30 mouse cellular contexts compared by ENCODE assay signal in genomic region chr12:50967168-50967810, GRCm38 (mm10).
DNase-seq lines count a peak whose midpoint lies in the region; ATAC-seq and TF ChIP-seq lines count a peak whose summit lies in the region.
"Had no signal": no experiment of that assay in that cellular context is flagged by ENCODE, and none has a peak within 500 bp of the region (broad histone marks: within the 10 kb centered on the region; RNA-seq: fewer than 3 reads in every experiment).

No protein-coding gene starts in this region.

- no peaks in the 10 kb centered on the region for H3K36me3 ChIP-seq in kidney, embryonic 14.5 days (ENCODE audit: control insufficient read depth, insufficient read depth, low read length)
- H3K36me3 ChIP-seq in lung, embryonic 14.5 days (ENCODE audit: insufficient read depth): no peaks in the 10 kb centered on the region
- H3K36me3 ChIP-seq: embryonic facial prominence, embryonic 13.5 days; forebrain, embryonic 10.5 days; forebrain, embryonic 15.5 days; G1E; heart, embryonic 13.5 days; hindbrain, embryonic 10.5 days; hindbrain, embryonic 15.5 days; limb, embryonic 15.5 days; liver, embryonic 13.5 days; midbrain, embryonic 10.5 days; midbrain, embryonic 15.5 days; neural tube, embryonic 12.5 days; stomach, embryonic 15.5 days had no signal

- H3K4me3 ChIP-seq in kidney, embryonic 14.5 days (ENCODE audit: low read length): no peak overlapping the region
- H3K4me3 ChIP-seq in lung, embryonic 14.5 days (ENCODE audit: low read depth, low read length): no peak overlapping the region
- H3K4me3 ChIP-seq: embryonic facial prominence, embryonic 13.5 days; forebrain, embryonic 10.5 days; forebrain, embryonic 15.5 days; heart, embryonic 13.5 days; hindbrain, embryonic 10.5 days; hindbrain, embryonic 15.5 days; limb, embryonic 15.5 days; liver, embryonic 13.5 days; midbrain, embryonic 10.5 days; midbrain, embryonic 15.5 days; neural tube, embryonic 12.5 days; stomach, embryonic 15.5 days had no signal

- H3K9me3 ChIP-seq in kidney, embryonic 14.5 days (ENCODE audit: control insufficient read depth, low read length): no peaks in the 10 kb centered on the region
- H3K9me3 ChIP-seq in lung, embryonic 14.5 days (ENCODE audit: low read depth, low read length): no peaks in the 10 kb centered on the region
- H3K9me3 ChIP-seq: embryonic facial prominence, embryonic 13.5 days; forebrain, embryonic 10.5 days; forebrain, embryonic 15.5 days; heart, embryonic 13.5 days; hindbrain, embryonic 10.5 days; hindbrain, embryonic 15.5 days; limb, embryonic 15.5 days; liver, embryonic 13.5 days; midbrain, embryonic 10.5 days; midbrain, embryonic 15.5 days; neural tube, embryonic 12.5 days; stomach, embryonic 15.5 days had no signal

- no peaks in the 10 kb centered on the region for H3K27me3 ChIP-seq in kidney, embryonic 14.5 days (ENCODE audit: control insufficient read depth, insufficient read depth, low read length)
- no peaks in the 10 kb centered on the region for H3K27me3 ChIP-seq in lung, embryonic 14.5 days (ENCODE audit: insufficient read depth, low read length)
- H3K27me3 ChIP-seq: embryonic facial prominence, embryonic 13.5 days; forebrain, embryonic 15.5 days; heart, embryonic 13.5 days; hindbrain, embryonic 15.5 days; limb, embryonic 15.5 days; liver, embryonic 13.5 days; midbrain, embryonic 15.5 days; neural tube, embryonic 12.5 days; stomach, embryonic 15.5 days had no signal

- no peak overlapping the region for H3K27ac ChIP-seq in kidney, embryonic 14.5 days (ENCODE audit: low read depth, low read length)
- no peak overlapping the region for H3K27ac ChIP-seq in lung, embryonic 14.5 days (ENCODE audit: low read depth)
- H3K27ac ChIP-seq: embryonic facial prominence, embryonic 13.5 days; forebrain, embryonic 10.5 days; heart, embryonic 13.5 days; hindbrain, embryonic 10.5 days; hindbrain, embryonic 15.5 days; limb, embryonic 15.5 days; liver, embryonic 13.5 days; midbrain, embryonic 10.5 days; midbrain, embryonic 15.5 days; neural tube, embryonic 12.5 days; stomach, embryonic 15.5 days had no signal

- H3K9ac ChIP-seq in kidney, embryonic 14.5 days (ENCODE audit: low read depth, low read length): no peak overlapping the region
- no peak overlapping the region for H3K9ac ChIP-seq in lung, embryonic 14.5 days
- H3K9ac ChIP-seq: embryonic facial prominence, embryonic 13.5 days; forebrain, embryonic 15.5 days; heart, embryonic 13.5 days; hindbrain, embryonic 15.5 days; limb, embryonic 15.5 days; liver, embryonic 13.5 days; midbrain, embryonic 15.5 days; neural tube, embryonic 12.5 days; stomach, embryonic 15.5 days had no signal

- no peak overlapping the region for H3K4me2 ChIP-seq in kidney, embryonic 14.5 days (replicated peaks; ENCODE audit: low read depth, low read length)
- H3K4me2 ChIP-seq in lung, embryonic 14.5 days: no peak overlapping the region
- H3K4me2 ChIP-seq: embryonic facial prominence, embryonic 13.5 days; forebrain, embryonic 15.5 days; heart, embryonic 13.5 days; hindbrain, embryonic 15.5 days; limb, embryonic 15.5 days; liver, embryonic 13.5 days; midbrain, embryonic 15.5 days; neural tube, embryonic 12.5 days; stomach, embryonic 15.5 days had no signal

- peak; percentile 96 for ATAC-seq in kidney, embryonic 14.5 days (ENCODE audit: low FRiP score, low TSS enrichment)
- ATAC-seq in lung, embryonic 14.5 days (ENCODE audit: insufficient read depth): peak; percentile 52; the same call in 1 of the 2 replicates
- ATAC-seq in CD4-positive, CD25-positive, alpha-beta regulatory T cell, adult 4 months: no peak
- ATAC-seq: forebrain, embryonic 15.5 days; inflammation-experienced regulatory T-cells, adult 6 months; midbrain, embryonic 15.5 days had no signal

- no peak for TF ChIP-seq CTCF in lung, embryonic 14.5 days (IDR thresholded peaks at IDR 0.05; ENCODE audit: low read depth)

- H3K4me1 ChIP-seq in kidney, embryonic 14.5 days (ENCODE audit: control insufficient read depth, insufficient read depth, low read length): no peaks in the 10 kb centered on the region
- H3K4me1 ChIP-seq in lung, embryonic 14.5 days (ENCODE audit: insufficient read depth): no peaks in the 10 kb centered on the region
- H3K4me1 ChIP-seq: embryonic facial prominence, embryonic 13.5 days; heart, embryonic 13.5 days; limb, embryonic 15.5 days; liver, embryonic 13.5 days; stomach, embryonic 15.5 days had no signal

- no peak for DNase-seq in kidney, adult 8-10 months
- no peak for DNase-seq in lung, embryonic 14.5 days
- DNase-seq in lung, postnatal 25 days (ENCODE audit: low spot score): no peak
- DNase-seq in embryo, embryonic 9.5 days (ENCODE audit: extremely low spot score): peak; percentile 31
- no peak for DNase-seq in frontal cortex, adult 2 months (ENCODE audit: extremely low spot score in 1 of 2, low spot score in 1 of 2)
- DNase-seq: adrenal gland, postnatal 10 days; cerebellum, adult 8-10 months; cerebellum, postnatal 36 days; heart, postnatal 10 days; kidney, adult 11 months; kidney, postnatal 4 days; liver, embryonic 13.5 days; lung, adult 18-20 months; lung, postnatal 10 days; thymus, postnatal 14 days had no signal

- 21% methylated on average over 5 of the region's 5 CpGs for WGBS in kidney, embryonic 14.5 days
- 25% methylated on average over 5 of the region's 5 CpGs for WGBS in lung, embryonic 14.5 days
